Mouse (Mus musculus): ENCODE measurements around the gene Tbc1d22a. TPM values are rescaled to one million over a fixed set of nuclear protein-coding genes. Genes with fewer than 3 reads are reported as not detected.

The Tbc1d22a gene
- polyA plus RNA-seq, 1 experiment from 2014 or later = 8.7 TPM

DNA sequence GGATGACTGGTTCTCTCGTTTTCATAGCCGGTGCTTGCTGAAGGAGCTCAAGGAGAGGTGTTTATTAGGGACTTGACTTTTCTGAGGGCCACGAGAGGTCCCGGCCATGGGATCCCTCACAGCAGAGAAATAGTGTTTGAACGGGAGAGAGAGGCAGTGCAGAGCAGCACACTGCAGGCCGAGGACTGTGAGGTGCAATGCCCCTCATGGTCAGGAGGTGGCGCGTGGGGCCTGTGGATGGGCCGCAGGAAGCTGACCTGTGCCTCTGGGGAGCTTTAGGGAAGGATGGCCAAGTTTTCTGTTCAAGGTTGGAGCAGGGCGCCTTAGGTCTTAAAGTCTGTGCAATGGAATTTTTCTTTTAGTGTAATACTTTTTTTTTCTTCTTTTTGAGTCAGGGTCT, 25.5 kb downstream of the Tbc1d22a start:
- ATAC-seq (replicated peaks; ENCODE audit: low FRiP score) = peak; percentile 39; the same call in 1 of the 2 replicates
- 30% methylated on average over 10 of the region's 10 CpGs for WGBS
- H3K27ac ChIP-seq (ENCODE audit: low read depth, low read length) = no peak overlapping the region

DNA sequence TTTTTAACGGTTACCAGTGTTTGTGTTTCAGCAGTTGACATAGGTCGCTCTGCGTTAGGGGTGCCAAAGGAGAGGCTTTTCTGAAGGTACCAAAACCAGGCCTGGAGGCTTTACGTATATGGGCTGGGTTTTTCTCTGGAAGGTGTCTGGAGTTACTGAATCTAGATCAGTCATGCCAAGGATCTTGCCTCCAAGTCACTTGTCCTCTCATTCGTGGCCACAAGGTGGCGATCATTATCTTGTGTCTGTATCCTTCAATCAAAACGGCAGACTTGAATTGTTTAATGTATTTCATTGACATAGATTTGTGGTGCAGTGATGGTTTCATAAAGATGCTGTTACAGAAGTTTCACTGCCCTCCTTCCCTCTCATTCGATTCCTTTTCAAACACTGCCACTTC, 29.4 kb downstream of the Tbc1d22a start:
- DNase-seq (ENCODE audit: low spot score) (peak; percentile 74), ATAC-seq (replicated peaks; ENCODE audit: low FRiP score) (no peak)
- Histone ChIP-seq H3K9ac (ENCODE audit: low read length) (no peak overlapping the region), H3K27me3 (ENCODE audit: control insufficient read depth, insufficient read depth, low read length) (no peaks in the 10 kb centered on the region), H3K4me1 (replicated peaks; ENCODE audit: control insufficient read depth, insufficient read depth, low read length) (no peaks in the 10 kb centered on the region), H3K4me2 (ENCODE audit: low read depth, low read length, severe bottlenecking) (no peak overlapping the region), H3K9me3 (ENCODE audit: control insufficient read depth, low read length) (no peaks in the 10 kb centered on the region), H3K36me3 (ENCODE audit: control insufficient read depth, insufficient read depth, low read length) (no peaks in the 10 kb centered on the region), H3K4me3 (ENCODE audit: low read depth, low read length) (no peak overlapping the region), H3K27ac (ENCODE audit: low read depth, low read length) (no peak overlapping the region)
- WGBS = 46% methylated on average over 8 of the region's 8 CpGs

More for the DNA sequence above, 25.5 kb downstream of the Tbc1d22a start:
- H3K36me3 ChIP-seq (ENCODE audit: control insufficient read depth, insufficient read depth, low read length) = no peaks in the 10 kb centered on the region
- H3K27me3 ChIP-seq (ENCODE audit: control insufficient read depth, insufficient read depth, low read length) = no peaks in the 10 kb centered on the region
- H3K4me1 ChIP-seq (replicated peaks; ENCODE audit: control insufficient read depth, insufficient read depth, low read length) = no peaks in the 10 kb centered on the region
- H3K9me3 ChIP-seq (ENCODE audit: control insufficient read depth, low read length) = no peaks in the 10 kb centered on the region
- H3K4me2 ChIP-seq (ENCODE audit: low read depth, low read length, severe bottlenecking) = no peak overlapping the region
- DNase-seq (ENCODE audit: low spot score) = peak; percentile 86
- H3K4me3 ChIP-seq (ENCODE audit: low read depth, low read length) = no peak overlapping the region
- H3K9ac ChIP-seq (ENCODE audit: low read length) = no peak overlapping the region

DNA sequence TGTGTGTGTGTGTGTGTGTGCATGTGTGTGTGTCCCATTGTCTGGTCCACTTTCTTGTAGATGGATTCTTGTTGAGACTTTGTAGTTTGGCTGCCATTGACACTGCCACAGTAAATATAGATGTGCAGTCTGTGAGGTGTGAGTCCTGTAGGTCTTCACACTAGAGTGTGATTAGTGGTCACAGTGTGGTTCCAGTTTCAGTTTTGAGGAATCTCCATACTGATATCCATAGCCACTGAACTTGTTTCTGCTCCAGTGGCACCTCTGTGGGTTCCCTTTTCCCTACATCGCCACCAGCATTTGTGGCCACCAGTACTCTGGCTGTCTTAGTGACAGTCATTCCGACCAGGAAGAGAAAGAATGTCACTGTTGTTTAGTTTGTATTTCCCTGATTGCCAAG, 30.1 kb downstream of the Tbc1d22a start:
- Histone ChIP-seq H3K4me1 (replicated peaks; ENCODE audit: control insufficient read depth, insufficient read depth, low read length) (no peaks in the 10 kb centered on the region), H3K9me3 (ENCODE audit: control insufficient read depth, low read length) (no peaks in the 10 kb centered on the region), H3K36me3 (ENCODE audit: control insufficient read depth, insufficient read depth, low read length) (no peaks in the 10 kb centered on the region), H3K27ac (ENCODE audit: low read depth, low read length) (no peak overlapping the region), H3K27me3 (ENCODE audit: control insufficient read depth, insufficient read depth, low read length) (no peaks in the 10 kb centered on the region), H3K4me3 (ENCODE audit: low read depth, low read length) (no peak overlapping the region), H3K4me2 (ENCODE audit: low read depth, low read length, severe bottlenecking) (no peak overlapping the region), H3K9ac (ENCODE audit: low read length) (no peak overlapping the region)
- DNase-seq (ENCODE audit: low spot score) = no peak
- 92% methylated on average over 2 of the region's 2 CpGs for WGBS
- ATAC-seq (replicated peaks; ENCODE audit: low FRiP score) = no peak

DNA sequence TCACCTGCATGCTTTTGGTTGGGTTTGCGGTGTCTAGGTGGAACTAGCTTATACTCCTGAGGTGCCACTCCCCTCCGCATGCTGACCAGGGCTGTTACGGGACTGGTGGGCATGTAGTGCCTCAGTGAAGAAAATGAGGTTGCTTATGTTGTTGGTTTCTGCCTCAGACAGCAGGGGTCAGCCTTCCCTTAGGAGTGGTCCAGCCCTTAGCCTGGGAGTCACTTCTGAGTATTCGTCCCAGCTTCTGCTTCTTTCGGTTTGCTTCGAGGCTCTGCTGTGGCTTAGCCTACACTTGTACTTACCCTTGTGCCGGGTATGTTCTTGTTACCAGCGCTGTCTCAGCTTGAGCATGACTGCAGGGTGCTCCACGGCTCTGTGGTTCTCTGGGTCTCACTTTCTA, 36.0 kb downstream of the Tbc1d22a start:
- H3K27me3 ChIP-seq (ENCODE audit: control insufficient read depth, insufficient read depth, low read length) = 0 out of 2 replicates have a peak, but pooled peaks cover 2% of the 10 kb centered on the region
- no peaks in the 10 kb centered on the region for H3K36me3 ChIP-seq (ENCODE audit: control insufficient read depth, insufficient read depth, low read length)
- no peak overlapping the region for H3K9ac ChIP-seq (ENCODE audit: low read length)
- DNase-seq (ENCODE audit: low spot score) (peak; percentile 62), ATAC-seq (replicated peaks; ENCODE audit: low FRiP score) (0 out of 2 replicates have a peak, but pooled peaks have one; percentile 51)
- 69% methylated on average over 9 of the region's 9 CpGs for WGBS
- no peaks in the 10 kb centered on the region for H3K9me3 ChIP-seq (ENCODE audit: control insufficient read depth, low read length)
- peaks cover 6% of the 10 kb centered on the region for H3K4me1 ChIP-seq (replicated peaks; ENCODE audit: control insufficient read depth, insufficient read depth, low read length)
- H3K27ac ChIP-seq (ENCODE audit: low read depth, low read length) = no peak overlapping the region
- no peak overlapping the region for H3K4me2 ChIP-seq (ENCODE audit: low read depth, low read length, severe bottlenecking)
- no peak overlapping the region for H3K4me3 ChIP-seq (ENCODE audit: low read depth, low read length)

DNA sequence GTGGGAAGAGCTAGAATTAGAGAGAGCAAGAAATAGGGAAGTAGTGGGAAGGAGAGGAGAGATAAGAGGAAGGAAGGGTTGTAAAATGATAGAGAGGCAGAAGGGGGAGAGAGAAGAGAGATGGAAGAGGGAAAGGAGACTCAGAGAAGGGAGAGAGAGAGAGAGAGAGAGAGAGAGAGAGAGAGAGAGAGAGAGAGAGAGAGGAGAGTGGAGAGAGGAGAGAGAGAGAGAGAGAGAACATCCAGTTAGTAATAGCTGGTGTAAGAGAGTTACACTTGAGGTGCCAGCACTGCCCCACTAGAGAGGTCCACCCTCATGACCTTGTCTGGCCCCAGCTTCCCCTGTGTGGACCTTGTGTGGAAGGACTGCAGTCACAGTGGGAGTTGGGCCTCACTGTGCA, 37.9 kb downstream of the Tbc1d22a start:
- H3K4me2 ChIP-seq (ENCODE audit: low read depth, low read length, severe bottlenecking) = no peak overlapping the region
- H3K27ac ChIP-seq (ENCODE audit: low read depth, low read length) = no peak overlapping the region
- H3K27me3 ChIP-seq (ENCODE audit: control insufficient read depth, insufficient read depth, low read length) = 0 out of 2 replicates have a peak, but pooled peaks cover 2% of the 10 kb centered on the region
- H3K36me3 ChIP-seq (ENCODE audit: control insufficient read depth, insufficient read depth, low read length) = no peaks in the 10 kb centered on the region
- H3K4me1 ChIP-seq (replicated peaks; ENCODE audit: control insufficient read depth, insufficient read depth, low read length) = peaks cover 8% of the 10 kb centered on the region
- no peak for DNase-seq (ENCODE audit: low spot score)
- H3K4me3 ChIP-seq (ENCODE audit: low read depth, low read length) = no peak overlapping the region
- no peak for ATAC-seq (replicated peaks; ENCODE audit: low FRiP score)
- H3K9ac ChIP-seq (ENCODE audit: low read length) = no peak overlapping the region
- no peaks in the 10 kb centered on the region for H3K9me3 ChIP-seq (ENCODE audit: control insufficient read depth, low read length)

DNA sequence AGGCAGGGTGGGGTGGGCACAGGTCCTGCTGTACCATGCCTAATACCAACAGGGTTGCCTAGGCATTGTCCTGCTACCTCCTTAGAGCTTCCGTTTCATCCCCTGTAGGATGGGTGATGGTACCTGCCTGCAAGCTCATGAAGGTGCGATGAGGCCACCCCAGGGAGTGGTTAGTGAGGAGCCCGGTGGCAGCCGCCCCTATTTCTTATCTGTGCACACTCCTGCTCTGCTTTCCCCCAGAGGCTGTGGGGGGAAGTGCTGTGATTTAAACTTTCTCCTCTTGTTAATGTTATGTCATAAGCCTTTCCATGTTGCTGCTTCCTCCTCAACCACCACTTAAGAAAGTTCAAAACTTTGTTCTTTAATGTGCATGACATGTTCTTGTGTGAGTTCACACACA, 38.4 kb downstream of the Tbc1d22a start:
- Histone ChIP-seq H3K4me3 (ENCODE audit: low read depth, low read length) (no peak overlapping the region), H3K27me3 (ENCODE audit: control insufficient read depth, insufficient read depth, low read length) (0 out of 2 replicates have a peak, but pooled peaks cover 2% of the 10 kb centered on the region), H3K4me2 (ENCODE audit: low read depth, low read length, severe bottlenecking) (no peak overlapping the region), H3K9ac (ENCODE audit: low read length) (no peak overlapping the region), H3K4me1 (replicated peaks; ENCODE audit: control insufficient read depth, insufficient read depth, low read length) (peaks cover 8% of the 10 kb centered on the region), H3K9me3 (ENCODE audit: control insufficient read depth, low read length) (no peaks in the 10 kb centered on the region), H3K27ac (ENCODE audit: low read depth, low read length) (no peak overlapping the region), H3K36me3 (ENCODE audit: control insufficient read depth, insufficient read depth, low read length) (no peaks in the 10 kb centered on the region)
- DNase-seq (ENCODE audit: low spot score) = no peak
- 73% methylated on average over 4 of the region's 4 CpGs for WGBS
- no peak for ATAC-seq (replicated peaks; ENCODE audit: low FRiP score)

DNA sequence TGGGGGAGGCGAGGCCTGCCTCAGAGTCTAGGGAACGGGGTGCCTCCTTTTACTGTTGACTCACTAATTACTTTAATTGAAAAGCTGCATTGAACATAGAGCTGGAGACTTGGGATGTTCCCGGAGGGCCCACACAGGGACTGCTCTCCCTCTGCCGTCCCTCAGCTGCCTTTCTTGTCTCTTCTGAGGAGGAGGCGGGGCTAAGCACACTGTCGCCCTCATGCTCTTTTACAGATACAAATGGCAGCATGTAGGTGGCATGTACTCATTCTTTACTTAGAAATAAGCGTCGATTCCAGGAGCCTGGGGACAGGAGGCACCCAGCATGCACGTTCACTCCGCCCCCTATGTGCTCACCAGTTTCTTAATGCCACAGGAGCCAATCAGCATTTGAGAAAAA, 39.2 kb downstream of the Tbc1d22a start:
- Histone ChIP-seq H3K4me3 (ENCODE audit: low read depth, low read length) (no peak overlapping the region), H3K27ac (ENCODE audit: low read depth, low read length) (no peak overlapping the region), H3K9me3 (ENCODE audit: control insufficient read depth, low read length) (no peaks in the 10 kb centered on the region), H3K36me3 (ENCODE audit: control insufficient read depth, insufficient read depth, low read length) (no peaks in the 10 kb centered on the region), H3K27me3 (ENCODE audit: control insufficient read depth, insufficient read depth, low read length) (0 out of 2 replicates have a peak, but pooled peaks cover 2% of the 10 kb centered on the region), H3K4me2 (ENCODE audit: low read depth, low read length, severe bottlenecking) (no peak overlapping the region), H3K9ac (ENCODE audit: low read length) (no peak overlapping the region), H3K4me1 (replicated peaks; ENCODE audit: control insufficient read depth, insufficient read depth, low read length) (peaks cover 8% of the 10 kb centered on the region)
- ATAC-seq (replicated peaks; ENCODE audit: low FRiP score) (peak; percentile 69), DNase-seq (ENCODE audit: low spot score) (no peak)
- WGBS = 28% methylated on average over 10 of the region's 10 CpGs

DNA sequence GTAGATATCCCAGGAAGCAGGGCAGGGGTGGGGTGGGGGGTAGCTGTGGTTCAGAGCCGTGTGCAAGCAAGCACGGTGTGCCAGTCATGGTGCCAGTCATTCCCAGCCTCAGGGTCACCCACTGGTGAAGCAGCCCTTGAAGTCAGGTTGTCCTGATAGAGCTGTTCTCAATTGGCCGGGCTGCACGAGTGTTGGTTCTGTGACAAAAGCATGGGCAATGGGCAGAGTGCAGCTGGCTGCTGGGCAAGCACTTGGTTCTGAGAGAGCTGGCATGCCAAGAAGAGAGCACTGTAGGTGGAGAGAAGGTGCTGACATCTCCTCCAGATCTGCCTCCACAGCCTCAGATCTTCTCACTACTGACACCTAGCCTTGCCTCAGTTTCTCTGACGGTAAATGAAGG, 41.9 kb downstream of the Tbc1d22a start:
- ATAC-seq (replicated peaks; ENCODE audit: low FRiP score) = no peak
- 0 out of 2 replicates have a peak, but pooled peaks cover 2% of the 10 kb centered on the region for H3K27me3 ChIP-seq (ENCODE audit: control insufficient read depth, insufficient read depth, low read length)
- no peak overlapping the region for H3K27ac ChIP-seq (ENCODE audit: low read depth, low read length)
- no peak overlapping the region for H3K9ac ChIP-seq (ENCODE audit: low read length)
- peaks cover 8% of the 10 kb centered on the region for H3K4me1 ChIP-seq (replicated peaks; ENCODE audit: control insufficient read depth, insufficient read depth, low read length)
- no peak overlapping the region for H3K4me2 ChIP-seq (ENCODE audit: low read depth, low read length, severe bottlenecking)
- no peaks in the 10 kb centered on the region for H3K36me3 ChIP-seq (ENCODE audit: control insufficient read depth, insufficient read depth, low read length)
- no peak overlapping the region for H3K4me3 ChIP-seq (ENCODE audit: low read depth, low read length)
- no peak for DNase-seq (ENCODE audit: low spot score)
- 70% methylated on average over 5 of the region's 5 CpGs for WGBS
- no peaks in the 10 kb centered on the region for H3K9me3 ChIP-seq (ENCODE audit: control insufficient read depth, low read length)

DNA sequence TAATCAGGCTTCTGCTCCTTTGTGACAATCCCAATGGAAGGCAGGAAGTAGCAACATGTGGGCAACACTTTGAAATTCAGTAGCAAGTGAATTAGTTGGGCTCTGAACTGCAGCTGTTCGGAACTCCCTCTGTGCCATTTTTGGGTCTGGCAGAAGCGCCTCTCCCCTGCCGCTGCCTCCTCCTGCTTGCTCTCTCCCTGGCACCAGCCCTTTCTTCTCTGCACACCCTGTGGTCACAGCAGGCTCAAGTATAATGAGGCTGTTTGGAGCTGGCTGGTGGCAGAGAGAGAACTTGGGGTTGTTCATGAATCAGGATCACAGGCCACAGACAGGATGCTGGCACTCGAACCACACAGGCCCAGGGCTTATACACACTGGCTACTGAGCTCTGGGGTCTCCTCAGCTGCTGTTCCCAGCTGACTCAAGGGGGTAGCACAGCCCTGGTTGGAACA, 42.5 kb downstream of the Tbc1d22a start:
- Histone ChIP-seq H3K4me1 (replicated peaks; ENCODE audit: control insufficient read depth, insufficient read depth, low read length) (peaks cover 8% of the 10 kb centered on the region), H3K4me2 (ENCODE audit: low read depth, low read length, severe bottlenecking) (no peak overlapping the region), H3K9ac (ENCODE audit: low read length) (no peak overlapping the region), H3K9me3 (ENCODE audit: control insufficient read depth, low read length) (no peaks in the 10 kb centered on the region), H3K36me3 (ENCODE audit: control insufficient read depth, insufficient read depth, low read length) (no peaks in the 10 kb centered on the region), H3K4me3 (ENCODE audit: low read depth, low read length) (no peak overlapping the region), H3K27me3 (ENCODE audit: control insufficient read depth, insufficient read depth, low read length) (no peaks in the 10 kb centered on the region), H3K27ac (ENCODE audit: low read depth, low read length) (no peak overlapping the region)
- WGBS = 58% methylated on average over 4 of the region's 4 CpGs
- ATAC-seq (replicated peaks; ENCODE audit: low FRiP score) (no peak), DNase-seq (ENCODE audit: low spot score) (no peak)

All from forebrain, embryonic 11.5 days (tissue).